Mouse (Mus musculus): Measurements from ENCODE around the gene 6430550D23Rik. TPM values are rescaled to one million over a fixed set of nuclear protein-coding genes. Genes with fewer than 3 reads are reported as not detected.

6430550D23Rik gene
- total and polyA plus RNA-seq, 2 experiments from 2014 or later: 1.0 to 1.1 TPM

GRCm38 (mm10) chr2:155956134-155957059 is 51.4 kb downstream of the 6430550D23Rik start, which contains the start of gene Cep250:
Gene Cep250, plus strand, starts transcription at chr2:155956458.
- ATAC-seq: peak; percentile 96
- Histone ChIP-seq H3K9me3 (ENCODE audit: low read length) (no peaks in the 10 kb centered on the region), H3K4me2 (ENCODE audit: low read depth) (peak within 1 kb of the TSS; percentile 64), H3K9ac (peak within 1 kb of the TSS; percentile 87), H3K27me3 (ENCODE audit: insufficient read depth, low read length) (no peaks in the 10 kb centered on the region), H3K4me1 (ENCODE audit: insufficient read depth) (0 out of 2 replicates have a peak, but pooled peaks cover 4% of the 10 kb centered on the region), H3K27ac (ENCODE audit: low read depth, low read length) (peak within 1 kb of the TSS; percentile 86), H3K36me3 (ENCODE audit: insufficient read depth) (no peaks in the 10 kb centered on the region), H3K4me3 (ENCODE audit: low read depth, low read length) (peak within 1 kb of the TSS; percentile 64)
- no peak for TF ChIP-seq CTCF (IDR thresholded peaks at IDR 0.05; ENCODE audit: low read depth)
- under 1% methylated on average over 54 of the region's 59 CpGs for WGBS
- DNase-seq: peak; percentile 97

GRCm38 (mm10) chr2:155952006-155952405 is 55.8 kb downstream of the 6430550D23Rik start:
- TF ChIP-seq CTCF (IDR thresholded peaks at IDR 0.05; ENCODE audit: low read depth): peak; percentile 75
- no peaks in the 10 kb centered on the region for H3K36me3 ChIP-seq (ENCODE audit: insufficient read depth)
- DNase-seq: peak; percentile 79

DNA sequence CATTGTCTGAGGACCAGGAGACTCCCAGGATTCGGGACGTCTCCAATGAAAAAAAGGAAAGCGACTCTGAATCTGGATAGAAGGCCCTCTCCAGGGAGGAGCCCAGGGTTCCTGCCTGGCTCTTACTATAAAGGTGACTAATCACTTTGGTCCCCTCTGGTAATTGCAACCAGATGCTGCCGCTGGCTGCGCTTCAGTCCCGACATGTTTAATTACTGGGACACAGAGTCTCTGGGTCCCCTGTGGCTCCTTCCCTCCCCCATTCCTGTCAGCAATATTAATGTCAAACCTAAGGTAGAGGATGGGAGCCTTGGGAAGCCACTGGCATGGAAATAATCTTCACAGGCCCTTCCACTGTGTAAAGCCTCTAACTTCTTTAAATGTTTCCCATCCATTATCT is 58.4 kb downstream of the 6430550D23Rik start:
- Histone ChIP-seq H3K4me2 (ENCODE audit: low read depth) (no peak overlapping the region), H3K9ac (no peak overlapping the region), H3K27ac (ENCODE audit: low read depth, low read length) (no peak overlapping the region), H3K36me3 (ENCODE audit: insufficient read depth) (no peaks in the 10 kb centered on the region), H3K4me3 (ENCODE audit: low read depth, low read length) (no peak overlapping the region), H3K4me1 (ENCODE audit: insufficient read depth) (no peaks in the 10 kb centered on the region), H3K9me3 (ENCODE audit: low read length) (no peaks in the 10 kb centered on the region), H3K27me3 (ENCODE audit: insufficient read depth, low read length) (no peaks in the 10 kb centered on the region)
- 16% methylated on average over 6 of the region's 6 CpGs for WGBS
- ATAC-seq (no peak), DNase-seq (no peak)
- TF ChIP-seq CTCF (IDR thresholded peaks at IDR 0.05; ENCODE audit: low read depth): no peak

More at GRCm38 (mm10) chr2:155952006-155952405, 55.8 kb downstream of the 6430550D23Rik start:
- H3K4me3 ChIP-seq (ENCODE audit: low read depth, low read length): no peak overlapping the region
- no peak overlapping the region for H3K9ac ChIP-seq
- no peak overlapping the region for H3K4me2 ChIP-seq (ENCODE audit: low read depth)
- H3K27me3 ChIP-seq (ENCODE audit: insufficient read depth, low read length): no peaks in the 10 kb centered on the region
- no peaks in the 10 kb centered on the region for H3K4me1 ChIP-seq (ENCODE audit: insufficient read depth)
- no peak overlapping the region for H3K27ac ChIP-seq (ENCODE audit: low read depth, low read length)
- peak; percentile 28; the same call in 1 of the 2 replicates for ATAC-seq
- H3K9me3 ChIP-seq (ENCODE audit: low read length): no peaks in the 10 kb centered on the region

DNA sequence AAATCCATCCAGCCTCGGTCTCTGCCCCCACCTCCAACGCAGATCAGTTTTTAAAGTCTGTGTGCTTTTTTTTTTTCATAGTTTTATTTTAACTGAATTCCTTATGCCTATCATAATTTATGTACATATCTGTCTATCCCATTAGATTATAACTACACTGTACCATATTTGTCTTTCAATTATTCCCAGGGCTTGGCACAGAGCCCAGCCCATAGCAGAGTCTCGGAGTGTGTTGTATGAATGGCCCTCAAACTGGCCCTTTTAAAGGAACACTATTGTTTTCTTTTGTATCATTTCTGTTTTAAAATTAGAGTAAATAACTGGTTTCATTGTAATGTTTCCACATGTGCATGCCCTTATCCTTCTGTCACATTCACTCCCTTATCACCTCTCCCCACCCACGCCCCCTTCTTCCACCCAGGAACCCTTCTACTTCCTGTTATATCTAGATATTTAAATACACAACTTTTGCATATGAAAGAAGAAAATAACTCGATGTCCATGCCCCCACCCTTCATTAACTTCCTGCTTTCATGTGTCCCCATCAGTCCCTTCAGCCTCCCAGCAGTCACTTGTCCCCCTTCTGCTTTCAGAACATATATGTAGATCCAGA is 60.3 kb downstream of the 6430550D23Rik start:
- 53% methylated on average over 5 of the region's 5 CpGs for WGBS
- no peak overlapping the region for H3K9ac ChIP-seq
- no peak for TF ChIP-seq CTCF (IDR thresholded peaks at IDR 0.05; ENCODE audit: low read depth)
- no peaks in the 10 kb centered on the region for H3K27me3 ChIP-seq (ENCODE audit: insufficient read depth, low read length)
- H3K27ac ChIP-seq (ENCODE audit: low read depth, low read length): no peak overlapping the region
- H3K4me3 ChIP-seq (ENCODE audit: low read depth, low read length): no peak overlapping the region
- H3K36me3 ChIP-seq (ENCODE audit: insufficient read depth): no peaks in the 10 kb centered on the region
- H3K4me2 ChIP-seq (ENCODE audit: low read depth): no peak overlapping the region
- H3K4me1 ChIP-seq (ENCODE audit: insufficient read depth): no peaks in the 10 kb centered on the region
- ATAC-seq (no peak), DNase-seq (no peak)
- H3K9me3 ChIP-seq (ENCODE audit: low read length): no peaks in the 10 kb centered on the region

- 5% methylated on average over 4 of the region's 4 CpGs for WGBS
- Histone ChIP-seq H3K4me1 (ENCODE audit: insufficient read depth) (no peaks in the 10 kb centered on the region), H3K4me2 (ENCODE audit: low read depth) (no peak overlapping the region), H3K27ac (ENCODE audit: low read depth, low read length) (no peak overlapping the region), H3K4me3 (ENCODE audit: low read depth, low read length) (no peak overlapping the region), H3K36me3 (ENCODE audit: insufficient read depth) (no peaks in the 10 kb centered on the region), H3K9ac (no peak overlapping the region), H3K27me3 (ENCODE audit: insufficient read depth, low read length) (no peaks in the 10 kb centered on the region), H3K9me3 (ENCODE audit: low read length) (no peaks in the 10 kb centered on the region)
- no peak for ATAC-seq
- DNase-seq: no peak
- no peak for TF ChIP-seq CTCF (IDR thresholded peaks at IDR 0.05; ENCODE audit: low read depth)
These were observed 61.3 kb downstream of the 6430550D23Rik start for GRCm38 (mm10) chr2:155946499-155946898.

GRCm38 (mm10) chr2:155946069-155946468 is 61.7 kb downstream of the 6430550D23Rik start:
- WGBS: 4% methylated on average over 7 of the region's 7 CpGs
- no peaks in the 10 kb centered on the region for H3K4me1 ChIP-seq (ENCODE audit: insufficient read depth)
- peak; percentile 82 for TF ChIP-seq CTCF (IDR thresholded peaks at IDR 0.05; ENCODE audit: low read depth)
- peak; percentile 78 for DNase-seq
- no peak overlapping the region for H3K4me3 ChIP-seq (ENCODE audit: low read depth, low read length)
- no peak overlapping the region for H3K27ac ChIP-seq (ENCODE audit: low read depth, low read length)
- no peak overlapping the region for H3K4me2 ChIP-seq (ENCODE audit: low read depth)
- no peaks in the 10 kb centered on the region for H3K36me3 ChIP-seq (ENCODE audit: insufficient read depth)
- no peak overlapping the region for H3K9ac ChIP-seq
- H3K27me3 ChIP-seq (ENCODE audit: insufficient read depth, low read length): no peaks in the 10 kb centered on the region
- H3K9me3 ChIP-seq (ENCODE audit: low read length): no peaks in the 10 kb centered on the region
- ATAC-seq: no peak

GRCm38 (mm10) chr2:155945580-155945979 is 62.2 kb downstream of the 6430550D23Rik start:
- WGBS: 34% methylated on average over 5 of the region's 5 CpGs
- Histone ChIP-seq H3K4me2 (ENCODE audit: low read depth) (no peak overlapping the region; the same call in 1 of the 2 replicates), H3K4me3 (ENCODE audit: low read depth, low read length) (no peak overlapping the region), H3K27me3 (ENCODE audit: insufficient read depth, low read length) (no peaks in the 10 kb centered on the region), H3K27ac (ENCODE audit: low read depth, low read length) (no peak overlapping the region), H3K9me3 (ENCODE audit: low read length) (no peaks in the 10 kb centered on the region), H3K4me1 (ENCODE audit: insufficient read depth) (no peaks in the 10 kb centered on the region), H3K9ac (no peak overlapping the region), H3K36me3 (ENCODE audit: insufficient read depth) (no peaks in the 10 kb centered on the region)
- TF ChIP-seq CTCF (IDR thresholded peaks at IDR 0.05; ENCODE audit: low read depth): no peak
- DNase-seq: no peak
- no peak for ATAC-seq
